Mouse (Mus musculus) gastrocnemius, postnatal 25 days (tissue): ENCODE results near the gene Gse1. TPM values are rescaled to one million over a fixed set of nuclear protein-coding genes. Genes with fewer than 3 reads are reported as not detected.
"Not testable (repeated sequence)": the region's sequence is repeated elsewhere in the genome, so short reads cannot be mapped to it uniquely, and the experiment has no call there.

Source experiments
- DNase-seq: peaks from one replicate; pipeline ENCODE4 v3.0.0; 2022
- total RNA-seq, 2 experiments: library from RNA; stranded (reverse); gene quantifications; 1 replicate in 1 of 2; 2 replicates in 1 of 2; pipeline ENCODE4 v1.2.3; 2021

Gse1 gene
- total RNA-seq, 2 experiments from 2014 or later, result 23.1 to 27.1 TPM

DNA sequence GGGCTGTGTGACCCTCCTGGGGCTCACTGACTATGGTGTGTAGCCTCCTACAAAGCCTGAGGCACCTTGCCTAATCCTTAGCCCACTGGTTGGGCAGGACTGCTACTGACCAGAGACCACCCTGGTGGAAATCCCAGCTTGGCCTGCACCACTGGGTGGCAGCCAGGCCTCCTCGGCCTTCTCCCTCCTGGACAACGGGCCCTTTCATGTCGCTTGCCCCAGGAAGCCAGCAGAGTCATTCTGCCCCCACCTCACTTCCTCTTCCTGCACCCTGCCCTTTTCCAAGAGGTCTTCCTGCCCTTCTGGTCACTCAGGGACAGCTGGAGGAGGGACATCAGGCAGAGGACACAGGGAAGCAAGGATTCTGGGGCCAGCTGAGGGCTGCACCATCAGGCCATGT lies 96.3 kb downstream of the Gse1 start:
- peak; percentile 41 for DNase-seq

DNA sequence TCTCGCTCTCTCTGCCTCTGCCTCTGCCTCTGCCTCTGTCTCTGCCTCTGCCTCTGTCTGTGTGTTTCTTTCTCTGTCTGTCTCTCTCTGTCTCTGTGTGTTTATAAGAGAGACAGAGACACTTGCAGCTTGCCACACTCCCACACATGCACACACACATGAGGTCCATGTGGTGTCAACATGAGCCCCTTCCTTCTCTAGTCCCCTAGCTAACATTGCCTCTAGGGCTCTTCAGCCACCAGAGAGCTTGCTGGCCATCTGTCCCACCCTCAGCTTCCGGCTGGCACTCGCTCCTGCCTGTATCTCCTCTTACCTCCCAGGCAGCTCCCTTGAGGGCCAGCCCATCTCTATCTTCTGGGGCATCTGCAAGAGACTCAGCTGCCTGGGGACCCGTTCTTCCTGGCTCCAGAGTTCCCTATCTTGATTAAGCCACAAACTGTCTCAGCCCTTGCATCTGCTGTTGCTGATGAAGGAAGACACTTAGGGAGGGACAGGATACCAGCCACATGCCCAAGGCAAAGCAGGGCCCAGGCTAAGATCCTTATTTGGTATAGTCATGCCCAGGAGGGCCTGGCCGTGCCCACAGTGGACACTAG lies 97.0 kb downstream of the Gse1 start:
- DNase-seq, result no peak

DNA sequence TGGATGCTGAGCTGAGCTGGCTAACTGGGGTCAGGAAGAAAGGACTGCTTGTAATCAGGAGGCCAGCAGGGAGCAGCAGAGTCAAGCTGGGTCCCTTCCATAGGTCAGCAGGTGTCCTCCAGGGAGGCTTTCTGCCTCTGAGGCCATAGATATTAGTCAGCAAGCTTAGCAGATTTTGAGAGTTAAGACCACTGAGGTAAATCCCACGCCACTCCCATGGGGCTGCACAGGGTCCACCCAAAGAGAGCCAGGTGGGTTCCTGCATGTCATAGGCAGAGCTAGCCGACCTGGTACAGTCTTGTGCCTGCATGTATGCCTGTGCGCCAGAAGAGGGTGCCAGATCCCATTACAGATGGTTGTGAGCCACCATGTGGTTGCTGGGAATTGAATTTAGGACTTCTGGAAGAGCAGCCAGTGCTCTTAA lies 98.9 kb downstream of the Gse1 start:
- no peak for DNase-seq

DNA sequence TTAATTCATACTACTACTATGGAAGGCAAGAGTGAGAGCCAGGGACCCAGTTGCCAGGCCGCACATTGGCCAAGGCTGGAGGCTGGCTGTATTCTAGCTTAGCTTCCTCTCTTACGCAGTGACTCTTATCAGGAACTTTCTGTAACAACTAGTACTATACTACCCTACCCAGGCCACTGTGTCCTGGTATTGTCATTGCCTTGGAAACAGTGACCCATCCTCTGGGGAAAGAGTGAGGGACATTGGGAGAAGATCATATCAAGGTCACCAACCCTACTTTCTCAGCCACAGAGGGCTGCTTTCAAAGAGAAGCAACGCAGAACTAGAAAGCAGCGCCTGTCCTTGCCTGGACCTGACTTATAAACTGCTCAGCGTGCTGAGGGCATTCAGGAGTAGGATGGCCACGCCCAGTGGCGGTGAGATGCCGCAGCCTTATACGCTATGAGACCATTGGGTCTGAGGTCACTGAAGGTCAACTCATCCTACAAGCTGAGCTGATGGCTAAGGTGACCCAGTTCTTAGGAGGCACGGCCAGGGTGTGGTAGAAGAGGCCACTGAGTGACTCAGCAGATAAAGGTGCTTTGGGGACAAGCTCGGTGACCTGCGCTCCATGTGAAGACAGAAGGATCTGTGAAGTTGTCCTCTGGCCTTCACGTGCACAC lies 100.2 kb downstream of the Gse1 start:
- no peak for DNase-seq

DNA sequence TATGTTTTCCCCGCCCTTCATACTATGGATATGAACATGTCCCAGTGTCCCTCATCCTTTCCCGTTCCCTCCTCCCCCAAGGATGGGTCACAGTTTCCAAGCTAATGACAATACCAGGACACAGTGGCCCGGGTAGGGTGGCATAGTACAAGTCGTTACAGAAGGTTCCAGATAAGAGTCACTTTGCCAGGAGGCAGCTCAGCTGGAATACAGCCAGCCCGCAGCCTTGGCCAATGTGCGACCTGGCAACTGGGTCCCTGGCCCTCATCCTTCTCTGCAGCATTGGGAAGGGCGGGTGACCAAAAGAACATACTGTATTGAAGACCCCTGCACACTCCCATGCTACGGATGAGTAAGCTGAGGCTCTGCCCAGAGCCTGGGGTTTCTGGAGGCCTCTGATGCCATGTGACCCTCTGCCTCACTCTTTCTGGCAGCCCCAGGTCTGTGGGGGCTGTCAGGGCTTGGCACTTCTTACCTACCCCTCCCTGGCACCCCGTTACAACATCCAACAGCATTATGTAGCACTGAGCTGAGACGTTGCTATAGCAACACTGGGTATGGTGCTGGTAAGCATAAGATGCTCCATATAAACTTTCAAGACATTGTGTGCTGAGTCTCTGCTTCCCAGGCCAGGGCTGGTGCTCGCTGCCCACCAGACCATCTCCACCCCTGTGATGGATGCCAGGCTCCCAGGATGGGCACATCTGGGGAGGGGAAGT lies 100.9 kb downstream of the Gse1 start:
- DNase-seq, result no peak

DNA sequence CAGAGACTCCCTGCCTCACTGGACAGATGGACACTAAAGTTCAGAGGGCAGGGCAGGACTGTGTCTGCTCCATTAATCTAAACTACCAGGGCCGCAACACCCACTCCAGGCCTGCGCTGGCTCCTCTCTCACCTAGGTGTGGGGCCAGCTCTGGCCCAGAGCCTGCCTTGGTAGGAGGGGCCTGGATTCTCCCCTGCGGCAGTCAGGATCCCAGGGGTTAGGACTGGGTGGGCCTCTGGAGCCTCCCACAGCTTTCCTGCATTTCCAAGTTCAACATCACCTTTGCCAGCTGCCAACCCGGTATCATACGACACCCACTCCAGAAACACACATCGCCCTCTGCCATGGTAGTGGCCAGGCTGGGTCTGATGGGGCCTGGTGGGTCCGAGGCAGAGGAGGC lies 102.8 kb downstream of the Gse1 start:
- DNase-seq, result no peak

DNA sequence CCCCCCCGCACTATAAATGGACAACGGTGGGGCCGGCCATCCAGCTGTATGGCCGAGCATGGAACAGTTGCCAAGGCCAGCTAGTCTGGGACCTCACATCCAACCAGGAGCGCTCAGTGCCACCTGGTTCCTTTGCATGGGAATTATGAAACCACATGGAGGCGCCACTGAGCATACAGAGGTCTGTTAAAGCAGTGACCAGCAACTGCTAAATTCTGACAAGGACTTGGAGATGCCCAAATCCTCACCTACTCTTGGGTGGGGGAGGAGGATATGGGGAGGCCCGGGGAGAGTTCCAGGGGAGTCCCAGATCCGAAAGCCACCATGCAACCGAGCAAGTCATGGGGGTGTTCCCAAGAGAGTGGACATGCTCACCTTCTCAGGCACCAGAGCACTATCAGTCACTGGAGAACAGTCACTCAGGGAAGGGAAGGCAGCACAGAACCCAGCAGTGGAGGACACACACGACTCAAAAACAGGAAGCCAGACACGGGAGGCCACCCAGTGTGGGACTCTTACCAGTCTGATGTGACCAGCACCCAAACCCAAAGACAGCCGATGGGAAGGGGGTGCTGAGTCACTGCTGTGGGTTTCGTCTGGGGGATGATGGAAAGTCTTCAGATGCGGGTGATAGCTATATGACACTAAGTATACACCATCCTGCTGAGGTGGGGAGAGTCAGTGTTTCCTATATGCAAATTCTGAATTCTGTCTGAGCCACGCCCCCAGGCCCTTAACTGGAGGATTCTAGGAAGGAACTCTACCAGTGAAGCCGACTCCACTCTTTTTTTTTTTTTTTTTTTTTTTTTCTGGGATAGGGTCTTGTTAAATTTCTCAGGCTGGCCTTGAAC lies 104.3 kb downstream of the Gse1 start:
- no peak for DNase-seq

DNA sequence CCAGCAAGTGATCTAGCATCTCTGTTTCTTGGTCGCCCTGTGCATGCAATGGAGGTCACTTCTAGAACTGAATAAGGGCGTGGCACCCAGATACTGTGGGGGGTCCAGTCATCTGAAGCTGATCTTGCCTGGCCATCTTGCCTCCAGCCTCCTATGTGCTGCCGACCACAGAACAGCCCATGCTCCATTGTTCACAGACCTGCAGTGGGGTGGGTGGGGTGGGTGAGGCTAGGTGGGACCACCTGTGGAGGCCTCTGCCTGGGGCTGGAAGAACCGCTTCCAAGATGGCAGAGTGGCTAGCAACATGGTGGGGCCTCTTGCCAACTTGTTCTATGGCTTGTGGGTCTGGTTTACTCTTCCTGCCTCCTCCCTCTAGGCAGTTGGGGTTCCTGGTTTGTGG lies 105.4 kb downstream of the Gse1 start:
- DNase-seq, result no peak

DNA sequence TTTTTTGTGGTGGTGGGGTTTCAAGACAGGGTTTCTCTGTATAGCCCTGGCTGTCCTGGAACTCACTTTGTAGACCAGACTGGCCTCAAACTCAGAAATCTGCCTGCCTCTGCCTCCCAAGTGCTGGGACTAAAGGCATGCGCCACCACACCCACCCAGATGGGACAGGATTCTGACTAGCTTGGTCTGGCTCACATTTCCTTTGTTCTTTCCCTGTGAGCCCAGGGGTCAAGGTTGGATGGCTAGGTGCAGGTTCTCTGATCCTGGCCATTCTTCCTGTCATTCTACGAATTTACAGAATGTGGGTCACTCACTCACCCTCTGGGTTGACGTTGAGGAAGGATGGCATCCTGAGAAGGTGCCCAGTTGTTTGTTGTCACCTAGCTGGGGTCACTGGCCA lies 106.0 kb downstream of the Gse1 start:
- DNase-seq, result not testable (repeated sequence)

DNA sequence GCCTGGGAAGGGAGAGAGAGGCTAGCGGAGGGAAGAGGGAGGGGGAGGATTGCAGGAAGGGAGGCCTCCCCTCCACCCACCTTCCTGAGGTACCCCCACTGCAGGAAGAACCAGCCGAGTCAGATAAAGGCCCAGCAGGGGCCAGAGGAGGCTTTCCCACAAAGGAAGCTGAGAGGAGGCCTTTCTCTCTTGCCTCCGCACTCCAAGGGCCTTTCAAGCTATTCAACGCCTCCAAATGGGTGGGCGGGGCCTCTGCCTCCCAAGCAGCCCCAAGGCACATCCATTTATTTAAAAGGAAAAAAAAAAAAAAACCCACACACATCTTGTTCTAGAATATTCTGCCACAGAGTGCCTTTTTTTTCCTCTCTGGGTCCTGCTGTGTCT lies 106.6 kb downstream of the Gse1 start:
- no peak for DNase-seq

DNA sequence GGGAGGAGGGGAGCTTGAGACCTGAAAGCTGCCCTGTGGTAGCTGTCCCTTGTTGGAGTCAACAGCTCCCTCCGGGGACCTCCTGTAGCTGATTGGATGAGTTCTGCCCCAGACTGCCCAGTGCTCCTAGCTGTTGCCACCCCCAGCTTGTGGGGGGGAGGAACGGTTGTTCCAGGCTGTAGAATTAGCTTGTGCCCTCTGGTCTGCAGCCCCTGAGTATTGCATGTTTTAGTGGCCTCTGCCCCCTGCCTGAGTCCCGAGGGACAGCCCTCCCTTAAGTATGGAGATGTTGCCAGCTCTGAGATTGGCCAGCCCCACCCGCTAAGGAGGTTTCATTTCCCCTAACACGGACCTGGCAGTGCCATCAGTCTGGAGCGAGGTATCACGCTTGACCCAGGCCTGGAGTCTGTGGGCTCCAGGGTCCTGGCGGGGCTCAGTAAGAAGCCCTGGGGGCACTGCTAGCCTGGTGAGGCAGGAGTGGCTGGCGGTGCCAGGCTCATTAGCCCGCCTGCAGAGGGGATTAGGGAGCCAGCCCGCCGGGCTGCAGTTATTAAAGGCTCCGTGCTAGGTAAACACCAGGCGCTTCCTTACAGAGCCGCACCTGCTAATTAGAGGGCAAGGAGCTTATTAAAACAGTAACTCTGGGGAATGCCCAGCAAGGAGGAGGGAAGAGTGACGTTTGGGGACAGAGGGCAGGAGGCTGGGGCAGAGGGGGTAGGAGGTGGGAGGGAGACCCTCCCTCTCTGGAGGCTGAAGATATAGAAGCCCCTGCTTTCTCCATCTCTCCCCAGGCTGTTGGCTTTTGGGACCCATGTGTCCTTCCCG lies 107.2 kb downstream of the Gse1 start:
- DNase-seq, result no peak

DNA sequence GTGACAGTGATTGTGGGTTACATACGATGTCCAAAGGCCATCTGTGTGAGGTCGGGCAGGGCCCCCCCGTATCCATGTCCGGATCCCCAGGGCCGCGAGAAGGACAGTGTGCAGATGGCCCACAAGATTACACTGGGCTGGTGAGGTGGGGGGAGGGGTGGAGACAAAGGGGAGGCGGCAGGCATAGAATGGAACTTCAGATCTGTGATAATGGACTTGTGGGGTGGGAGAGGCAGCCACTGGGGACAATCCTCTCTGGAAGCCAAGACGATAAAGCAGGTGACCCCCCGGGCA lies 107.8 kb downstream of the Gse1 start:
- DNase-seq, result no peak

DNA sequence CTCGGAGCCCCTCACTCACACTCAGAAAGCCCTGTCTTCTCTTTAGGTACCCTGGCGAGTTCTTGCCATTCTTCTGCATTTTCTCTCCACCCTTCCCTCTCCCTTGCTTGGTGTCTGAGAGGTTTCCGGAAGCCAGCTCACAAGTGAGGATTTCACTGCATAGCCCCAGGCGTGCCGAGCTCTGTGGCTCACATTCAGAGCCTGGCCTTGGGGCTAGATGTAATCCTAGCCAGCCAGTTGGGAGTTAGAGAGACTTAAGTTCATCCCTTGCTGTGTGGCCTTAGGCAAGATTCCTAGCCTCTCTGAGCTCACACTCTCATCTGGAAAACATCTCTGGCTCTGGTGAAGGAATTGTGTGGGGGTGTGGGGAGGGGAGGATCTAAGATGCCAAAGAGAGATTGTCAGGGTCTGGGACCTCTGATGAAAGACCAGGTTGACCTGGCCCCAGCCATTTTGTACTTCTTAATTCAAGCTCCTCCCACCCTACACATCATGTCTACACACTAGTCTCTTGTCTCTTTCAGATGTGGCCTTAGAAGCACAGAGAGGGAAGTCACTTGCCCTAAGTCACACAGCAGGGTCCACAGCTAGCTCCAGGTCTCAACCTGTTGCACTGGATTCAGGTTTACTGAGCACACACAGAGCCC lies 108.8 kb downstream of the Gse1 start:
- DNase-seq, result no peak

DNA sequence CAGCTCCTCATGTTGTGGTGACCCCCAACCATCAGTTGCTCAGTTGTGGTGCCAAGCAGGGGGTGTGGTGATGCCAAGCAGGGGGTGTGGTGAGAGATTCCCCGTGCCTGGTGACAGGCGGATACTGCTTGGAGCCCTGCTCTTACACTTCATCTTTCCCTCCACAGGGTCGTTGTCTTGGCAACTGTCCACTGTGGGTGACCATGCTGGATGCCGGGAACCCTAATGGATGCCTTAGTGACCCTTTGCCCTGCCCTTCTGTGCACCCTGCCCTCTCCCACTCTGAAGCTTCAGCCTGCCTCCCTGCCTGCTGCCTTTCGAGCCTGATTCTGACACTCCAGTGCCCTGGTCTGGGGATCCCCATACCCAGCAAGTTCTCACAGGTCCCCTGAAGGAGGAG lies 109.4 kb downstream of the Gse1 start:
- no peak for DNase-seq

DNA sequence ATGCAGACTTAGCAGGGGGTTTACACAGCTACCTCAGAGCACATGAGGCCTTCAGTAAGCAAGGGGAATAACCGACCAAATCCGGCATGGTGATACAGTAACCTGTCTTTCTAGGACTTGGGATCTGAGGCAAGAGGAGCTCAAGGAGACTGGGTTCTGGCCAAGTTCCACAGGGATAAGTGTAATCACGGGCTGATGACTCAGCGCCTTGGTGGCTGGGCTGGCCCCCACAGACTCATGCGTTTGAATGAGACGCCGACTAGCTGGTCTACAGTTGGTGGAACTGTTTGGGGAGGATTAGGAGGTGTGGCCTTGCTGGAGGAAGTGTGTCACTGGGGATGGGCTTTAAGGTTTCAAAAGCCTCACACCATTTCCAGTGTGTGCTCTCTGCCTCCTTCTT lies 110.4 kb downstream of the Gse1 start:
- no peak for DNase-seq

DNA sequence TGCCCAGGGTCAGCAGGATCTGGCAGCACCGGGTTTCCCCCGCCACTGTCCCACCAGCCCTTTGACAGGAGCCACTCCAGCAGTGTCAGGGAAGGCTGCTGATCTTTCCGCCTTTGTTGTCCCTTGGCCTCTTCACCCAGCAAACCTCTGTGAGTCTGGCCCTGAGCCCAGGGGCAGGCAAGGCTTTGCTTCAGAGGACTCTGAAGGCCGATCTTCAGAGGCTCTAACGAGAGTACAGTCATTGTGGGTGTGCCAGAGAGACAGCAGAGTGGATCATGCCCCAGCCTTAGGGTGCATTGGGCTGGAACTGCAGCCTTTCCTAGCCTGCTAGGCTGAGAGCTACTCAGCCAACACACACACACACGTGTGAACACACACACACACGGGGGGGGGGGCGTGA lies 111.5 kb downstream of the Gse1 start:
- DNase-seq, result no peak

DNA sequence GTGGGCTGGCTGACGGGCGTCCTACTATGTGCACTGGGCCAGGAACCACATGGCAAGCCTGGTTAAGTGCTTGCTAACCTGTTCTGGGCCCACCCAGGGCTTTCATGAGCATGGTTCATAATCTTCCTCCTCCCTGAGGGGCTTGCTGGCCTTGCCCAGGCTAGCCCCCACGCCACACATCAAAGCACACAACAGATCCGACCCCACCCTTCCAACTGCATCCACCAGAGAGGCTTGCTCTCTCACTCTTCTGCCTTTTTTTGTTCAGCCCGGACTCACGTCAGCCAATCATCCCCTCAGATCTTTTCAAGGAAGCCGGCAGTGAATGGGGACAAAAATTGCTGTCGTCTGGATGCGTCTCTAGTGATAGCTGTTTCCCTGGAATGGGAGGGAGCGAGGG lies 112.9 kb downstream of the Gse1 start:
- DNase-seq, result no peak

DNA sequence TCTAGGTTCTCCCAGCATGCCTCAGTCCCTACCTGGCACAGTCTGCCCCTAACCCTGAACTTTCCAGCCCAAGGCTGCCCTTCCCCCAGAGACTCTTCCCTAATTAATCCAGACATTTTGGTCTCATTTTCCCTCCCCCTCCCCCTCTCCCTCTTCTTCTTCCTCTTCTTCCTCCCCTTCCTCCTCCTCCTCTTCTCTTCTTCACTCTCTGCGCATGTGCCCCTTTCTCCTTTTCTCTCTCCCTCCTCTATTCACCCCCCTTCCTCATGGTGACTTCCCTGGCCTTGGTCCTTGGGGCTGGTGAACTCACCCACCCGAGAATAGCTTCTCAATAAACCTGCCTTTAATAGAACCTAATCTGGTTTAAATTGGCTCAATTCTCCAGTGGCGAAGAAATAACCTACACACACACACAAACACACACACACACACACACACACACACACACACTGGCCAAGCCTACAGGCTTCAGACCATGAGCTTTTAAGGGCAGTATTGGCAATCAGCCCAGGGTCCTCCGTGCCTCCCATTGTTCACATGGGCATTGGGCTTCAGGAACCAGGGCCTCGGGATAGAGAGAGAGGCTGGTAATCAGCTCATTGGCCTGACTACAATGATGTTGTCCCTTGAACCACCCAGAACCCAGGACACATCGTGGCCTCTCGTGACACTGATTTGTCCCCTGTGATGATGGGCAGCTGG lies 114.7 kb downstream of the Gse1 start:
- no peak for DNase-seq

DNA sequence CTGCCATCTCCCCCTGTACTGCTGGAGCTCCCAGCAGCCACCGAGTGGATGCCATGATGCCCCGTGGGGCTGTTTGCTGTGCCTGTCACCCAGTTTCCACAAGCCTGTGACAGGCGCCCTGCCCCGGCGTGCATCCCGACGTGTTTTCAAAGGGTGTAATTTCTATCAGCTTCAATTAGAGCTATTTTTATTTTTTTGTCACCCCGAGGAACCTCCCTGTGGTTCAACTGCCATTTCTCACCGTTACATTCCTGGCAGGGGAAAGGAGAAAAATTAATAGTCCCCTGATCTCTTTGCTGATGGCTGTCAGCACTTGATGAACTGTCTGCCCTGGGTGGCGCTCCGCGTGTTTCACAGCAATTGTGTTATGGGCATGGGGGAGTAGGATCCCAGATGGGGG lies 115.3 kb downstream of the Gse1 start:
- DNase-seq, result no peak

DNA sequence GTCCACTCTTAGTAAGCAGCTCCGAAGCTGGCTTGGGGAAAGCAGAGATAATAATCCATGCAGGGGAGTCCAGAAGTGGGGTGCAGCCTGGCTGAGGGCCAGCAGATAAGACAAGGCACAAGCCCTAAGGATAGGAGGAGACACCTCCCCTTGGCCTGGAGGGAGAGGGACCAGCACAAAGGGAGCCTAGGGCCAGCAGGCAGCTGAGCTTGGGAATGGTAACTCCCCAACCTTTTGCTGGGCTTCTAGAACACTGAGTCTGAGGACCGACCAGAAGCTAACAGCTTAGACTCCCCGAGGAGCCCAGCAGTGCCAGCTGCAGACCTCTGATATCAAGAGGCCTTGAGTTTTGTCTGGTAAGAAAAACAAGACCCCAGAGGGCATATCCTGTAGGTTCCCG lies 115.9 kb downstream of the Gse1 start:
- no peak for DNase-seq

DNA sequence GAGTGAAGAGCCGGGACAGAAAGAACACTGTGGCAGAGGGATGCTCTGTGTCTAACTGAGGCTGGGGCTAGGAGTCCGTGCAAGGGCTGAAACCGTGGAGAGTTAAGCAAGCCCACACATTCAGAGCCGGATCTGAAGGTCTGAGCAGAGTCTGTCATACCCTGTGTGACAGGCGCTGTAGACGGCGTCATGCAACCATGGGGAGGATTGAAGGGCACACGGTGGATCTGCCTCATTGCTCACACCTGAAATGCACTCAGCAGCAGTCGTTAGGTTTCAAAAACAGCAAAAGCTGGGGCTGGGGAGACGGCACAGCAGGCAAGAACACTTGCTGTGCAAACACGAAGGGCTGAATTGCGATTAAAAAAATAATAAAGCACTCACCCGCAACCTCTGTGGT lies 116.3 kb downstream of the Gse1 start:
- DNase-seq, result no peak
